Mouse (Mus musculus): Measurements from ENCODE around the gene Mitd1.
A peak's percentile ranks its signal among the peaks of the same experiment; 100 is the strongest.

Mitd1 gene

DNA sequence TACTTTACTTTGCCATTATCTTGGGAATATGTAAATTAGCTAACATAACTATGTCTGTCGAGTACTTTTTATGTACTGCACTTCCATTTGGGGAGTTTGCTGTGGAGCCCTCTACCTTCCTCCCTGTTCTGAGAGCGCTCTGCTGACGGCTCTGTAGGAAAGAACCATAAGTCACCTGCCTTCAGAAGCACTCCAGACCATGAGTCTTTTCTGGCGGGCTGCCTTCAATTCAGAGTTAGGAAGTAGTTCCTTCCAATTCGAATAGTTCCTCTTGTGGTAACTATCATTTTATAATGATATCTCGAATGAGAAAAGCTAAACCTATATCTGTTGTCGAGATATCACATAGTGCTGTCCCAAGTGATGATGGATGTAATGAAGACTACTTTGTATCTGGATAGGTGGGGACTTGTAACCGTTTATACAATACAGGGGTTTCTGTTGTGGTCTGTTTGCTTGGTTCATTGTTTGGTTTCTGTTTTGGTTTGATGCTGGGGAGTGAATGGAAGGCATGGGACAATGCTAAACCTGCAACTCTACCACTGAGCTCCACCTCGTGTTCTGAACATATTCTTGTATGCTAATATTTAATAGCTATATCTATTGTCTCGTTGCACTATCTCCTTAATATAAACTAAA lies 22.4 kb downstream of the Mitd1 start:
- no peak for DNase-seq (ENCODE audit: low spot score in 2 of 2)

GRCm38 (mm10) chr1:37867056-37867455 lies 23.2 kb downstream of the Mitd1 start:
- peak in 1 of 2 experiments; percentile 32 for DNase-seq (ENCODE audit: low spot score in 2 of 2)

GRCm38 (mm10) chr1:37866286-37866685 lies 23.9 kb downstream of the Mitd1 start, which contains the start of gene Tsga10:
Tsga10 (minus strand) TSS chr1:37866429.
- no peak for DNase-seq (ENCODE audit: low spot score in 2 of 2)

DNA sequence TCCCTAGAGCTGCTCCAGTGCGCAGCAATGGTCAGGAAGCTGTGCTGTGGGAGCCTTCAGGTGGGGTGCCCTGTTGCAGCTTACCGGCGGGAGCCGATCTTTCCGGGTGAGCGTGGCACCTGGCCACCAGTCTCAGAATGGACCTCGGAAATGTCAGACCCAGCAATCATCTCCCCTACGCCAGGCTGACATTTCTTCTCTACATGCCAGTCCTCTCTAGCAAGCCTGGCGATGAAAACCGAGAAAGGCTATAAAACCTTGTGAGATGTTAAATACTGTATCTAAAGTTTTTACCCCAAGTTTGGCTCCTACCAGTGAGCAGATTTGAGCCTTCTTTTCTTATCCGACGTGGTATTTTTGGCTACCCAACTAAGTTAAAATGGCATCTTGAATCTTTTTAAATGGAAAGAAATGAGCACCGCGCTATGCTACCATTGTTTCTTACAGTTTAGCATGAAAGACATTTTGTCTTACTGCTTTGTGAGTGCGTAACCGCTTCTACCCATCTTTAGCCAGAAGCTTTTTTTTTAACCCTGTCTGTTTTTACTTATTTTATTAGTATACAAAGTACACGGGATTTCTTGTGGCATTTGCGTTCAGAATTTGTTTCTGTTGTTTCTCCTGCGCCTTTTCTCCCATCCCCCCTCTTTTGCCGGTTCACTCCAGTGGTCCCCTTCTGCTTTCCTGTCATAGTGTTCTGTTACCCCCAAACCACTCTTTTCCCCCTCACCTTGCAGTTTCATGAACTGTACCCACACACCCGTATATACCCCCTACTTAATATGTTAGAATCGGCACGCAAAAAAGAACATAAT lies 24.6 kb downstream of the Mitd1 start:
- DNase-seq (ENCODE audit: low spot score in 2 of 2) = no peak

DNA sequence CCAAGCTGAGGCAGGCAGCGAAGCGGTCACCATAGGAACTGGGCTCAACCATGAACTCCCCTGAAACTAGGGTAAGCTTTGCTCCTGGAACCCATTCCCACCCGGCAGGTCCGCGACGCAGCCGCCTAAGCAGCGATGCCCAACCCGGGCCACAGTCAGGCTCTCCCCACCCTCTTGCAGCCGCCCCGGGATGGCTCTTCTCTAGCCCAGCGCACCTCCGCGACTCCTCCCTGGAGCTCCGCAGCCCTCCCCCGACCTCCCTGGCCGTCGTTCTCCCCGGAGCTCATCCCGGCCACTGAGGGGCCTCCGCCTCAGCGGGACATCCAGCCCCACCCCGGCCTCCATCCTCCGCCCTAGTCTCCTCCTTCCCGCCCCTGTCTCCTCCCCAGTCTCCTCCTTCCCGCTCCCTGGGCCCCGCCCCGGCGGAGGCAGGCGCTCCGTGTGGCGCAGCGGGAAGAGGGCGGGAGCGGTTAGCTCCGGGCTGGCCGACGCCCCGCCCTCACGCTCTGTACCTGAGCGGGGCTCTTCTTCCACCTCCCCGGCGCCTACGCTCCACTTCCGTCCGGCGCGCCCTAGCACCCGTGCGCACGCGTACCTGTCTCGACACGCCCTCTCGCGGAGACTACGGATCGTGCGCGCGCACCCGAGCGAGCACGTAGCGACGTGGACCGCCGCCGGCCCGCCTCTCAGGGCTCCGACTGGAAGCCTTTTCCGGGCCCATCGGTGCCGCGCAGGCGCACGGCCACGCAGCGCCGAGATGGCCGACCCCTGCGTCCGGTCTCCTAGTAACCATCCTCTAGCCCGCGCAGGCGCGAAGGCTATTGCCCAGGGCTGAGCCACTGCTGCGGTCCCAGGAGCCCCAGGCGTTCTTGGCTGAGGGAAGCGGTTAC lies 25.5 kb downstream of the Mitd1 start:
- peak; percentile 98 to 99 for DNase-seq (ENCODE audit: low spot score in 2 of 2)

GRCm38 (mm10) chr1:37850696-37851095 lies 39.5 kb downstream of the Mitd1 start:
- no peak for DNase-seq (ENCODE audit: low spot score in 2 of 2)

- no peak for DNase-seq (ENCODE audit: low spot score in 2 of 2)
Measured at GRCm38 (mm10) chr1:37846878-37847277, 43.3 kb downstream of the Mitd1 start.

- no peak for DNase-seq (ENCODE audit: low spot score in 2 of 2)
Measured at GRCm38 (mm10) chr1:37831681-37832080, 58.5 kb downstream of the Mitd1 start.

Measured in urinary bladder, postnatal 36 days (tissue).